Mouse (Mus musculus) gastrocnemius, postnatal 14 days (tissue): ENCODE data around the gene Cd82. TPM values are rescaled to one million over a fixed set of nuclear protein-coding genes. Genes with fewer than 3 reads are reported as not detected.

Experiments
- DNase-seq: peaks from one replicate; pipeline ENCODE4 v3.0.0; 2021; ENCODE audit warnings: mixed read lengths
- intact Hi-C: fragments of 180-260 bp; cut with DNase I; formaldehyde crosslinking; loops from one replicate; pipeline ENCODE4 v1.15.1; 2025; ENCODE audit warnings: low total_unique reads
- total RNA-seq, 2 experiments: library from RNA; stranded (reverse); gene quantifications; 2 replicates each; pipeline ENCODE4 v1.2.3; 2021

Gene Cd82
- total RNA-seq, 2 experiments from 2014 or later: 15.6 to 26.3 TPM

- DNase-seq: no peak
- intact Hi-C loops: no loop called here
These were observed 12.2 kb downstream of the Cd82 start for GRCm38 (mm10) chr2:93450695-93451094.

GRCm38 (mm10) chr2:93449657-93450056 lies 13.3 kb downstream of the Cd82 start:
- intact Hi-C loops: no loop called here
- DNase-seq: no peak

- intact Hi-C loops: no loop called here
- DNase-seq: no peak
These were observed 14.2 kb downstream of the Cd82 start for GRCm38 (mm10) chr2:93448774-93449173.

GRCm38 (mm10) chr2:93447500-93448249 lies 15.3 kb downstream of the Cd82 start:
- DNase-seq: no peak
- intact Hi-C loops: no loop called here

- DNase-seq: no peak
- intact Hi-C loops: no loop called here
These were observed 16.2 kb downstream of the Cd82 start for GRCm38 (mm10) chr2:93446606-93447353.

- DNase-seq: no peak
- intact Hi-C loops: no loop called here
These were observed 17.7 kb downstream of the Cd82 start for GRCm38 (mm10) chr2:93445237-93445651.

- no peak for DNase-seq
- intact Hi-C loops: no loop called here
These were observed 18.7 kb downstream of the Cd82 start for GRCm38 (mm10) chr2:93444280-93444679.

- DNase-seq: no peak
- intact Hi-C loops: no loop called here
These were observed 19.8 kb downstream of the Cd82 start for GRCm38 (mm10) chr2:93443106-93443505.

- peak; percentile 66 for DNase-seq
These were observed 23.0 kb downstream of the Cd82 start for GRCm38 (mm10) chr2:93439812-93440559.

GRCm38 (mm10) chr2:93439352-93439771 lies 23.6 kb downstream of the Cd82 start:
- no peak for DNase-seq
- intact Hi-C loops: no loop called here

More at GRCm38 (mm10) chr2:93439812-93440559, 23.0 kb downstream of the Cd82 start:
- intact Hi-C loops: no loop called here

- peak; percentile 43 for DNase-seq
- intact Hi-C loops: no loop called here
These were observed 24.6 kb downstream of the Cd82 start for GRCm38 (mm10) chr2:93438335-93438734.

- no peak for DNase-seq
- intact Hi-C loops: no loop called here
These were observed 27.4 kb downstream of the Cd82 start for GRCm38 (mm10) chr2:93435577-93435976.

- DNase-seq: no peak
- intact Hi-C loops: no loop called here
These were observed 28.0 kb downstream of the Cd82 start for GRCm38 (mm10) chr2:93434896-93435295.

- no peak for DNase-seq
- intact Hi-C loops: no loop called here
These were observed 29.4 kb downstream of the Cd82 start for GRCm38 (mm10) chr2:93433543-93433942.

- intact Hi-C loops: no loop called here
- peak; percentile 56 for DNase-seq
These were observed 30.1 kb downstream of the Cd82 start for GRCm38 (mm10) chr2:93432600-93433389.

GRCm38 (mm10) chr2:93431575-93432325 lies 31.2 kb downstream of the Cd82 start:
- intact Hi-C loops: no loop called here
- no peak for DNase-seq

- no peak for DNase-seq
- intact Hi-C loops: no loop called here
These were observed 31.9 kb downstream of the Cd82 start for GRCm38 (mm10) chr2:93430993-93431392.

- DNase-seq: no peak
- intact Hi-C loops: no loop called here
These were observed 34.9 kb downstream of the Cd82 start for GRCm38 (mm10) chr2:93428004-93428531.
